Mouse (Mus musculus) common myeloid progenitor, adult 5-6 weeks (primary cell): ENCODE measurements at regions not wholly inside any gene's neighbourhood (a gene's known extent, or its start where the extent isn't known, plus 50 kb on each side); places are given as distances from the start of the nearest gene placed in this dataset.
"Not testable (repeated sequence)": the region's sequence is repeated elsewhere in the genome, so short reads cannot be mapped to it uniquely, and the experiment has no call there.

Experiments
- ATAC-seq: replicated peaks from 2 replicates; pipeline ENCODE4 v1.8.0; 2016; ENCODE audit warnings: low read depth, mild to moderate bottlenecking, moderate TSS enrichment, inconsistent platforms; ENCODE audit not compliant: poor library complexity, severe bottlenecking

GRCm38 (mm10) chr10:46070766-46071165, 493.1 kb downstream of the Hace1 start:
- no peak for ATAC-seq

GRCm38 (mm10) chr10:46071220-46071619, 493.6 kb downstream of the Hace1 start:
- ATAC-seq: no peak

- ATAC-seq: no peak
Observed at GRCm38 (mm10) chr10:46071810-46072549, 494.4 kb downstream of the Hace1 start.

GRCm38 (mm10) chr10:46072550-46073470, 495.2 kb downstream of the Hace1 start:
- no peak for ATAC-seq

- no peak for ATAC-seq
Observed at GRCm38 (mm10) chr10:46087766-46088165, 510.1 kb downstream of the Hace1 start.

GRCm38 (mm10) chr10:46100837-46101236, 523.2 kb downstream of the Hace1 start:
- ATAC-seq: no peak

- ATAC-seq: no peak
Observed at GRCm38 (mm10) chr10:46108810-46109209, 531.2 kb downstream of the Hace1 start.

GRCm38 (mm10) chr10:46114631-46115130, 537.1 kb downstream of the Hace1 start:
- ATAC-seq: no peak

GRCm38 (mm10) chr10:46122409-46122808, 544.8 kb downstream of the Hace1 start:
- ATAC-seq: not testable (repeated sequence)

GRCm38 (mm10) chr10:46123795-46124194, 546.2 kb downstream of the Hace1 start:
- ATAC-seq: no peak

- no peak for ATAC-seq
Observed at GRCm38 (mm10) chr10:46135120-46135748, 557.6 kb downstream of the Hace1 start.

GRCm38 (mm10) chr10:46174035-46174434, 596.4 kb downstream of the Hace1 start:
- ATAC-seq: no peak

- ATAC-seq: no peak
Observed at GRCm38 (mm10) chr10:46185763-46186458, 608.3 kb downstream of the Hace1 start.

GRCm38 (mm10) chr10:46194143-46194542, 616.5 kb downstream of the Hace1 start:
- ATAC-seq: no peak

GRCm38 (mm10) chr10:46226837-46227402, 649.3 kb downstream of the Hace1 start:
- no peak for ATAC-seq

GRCm38 (mm10) chr10:46229608-46230007, 652.0 kb downstream of the Hace1 start:
- no peak for ATAC-seq

GRCm38 (mm10) chr10:46235581-46235980, 658.0 kb downstream of the Hace1 start:
- no peak for ATAC-seq

- ATAC-seq: no peak
Observed at GRCm38 (mm10) chr10:46255575-46255974, 677.9 kb downstream of the Hace1 start.

GRCm38 (mm10) chr10:46269710-46270109, 692.1 kb downstream of the Hace1 start:
- no peak for ATAC-seq

GRCm38 (mm10) chr10:46273846-46274245, 696.2 kb downstream of the Hace1 start:
- ATAC-seq: no peak
